Mouse (Mus musculus): ENCODE results near the gene G3bp2.
"Not testable (repeated sequence)": the region's sequence is repeated elsewhere in the genome, so short reads cannot be mapped to it uniquely, and the experiment has no call there.

The G3bp2 gene

DNA sequence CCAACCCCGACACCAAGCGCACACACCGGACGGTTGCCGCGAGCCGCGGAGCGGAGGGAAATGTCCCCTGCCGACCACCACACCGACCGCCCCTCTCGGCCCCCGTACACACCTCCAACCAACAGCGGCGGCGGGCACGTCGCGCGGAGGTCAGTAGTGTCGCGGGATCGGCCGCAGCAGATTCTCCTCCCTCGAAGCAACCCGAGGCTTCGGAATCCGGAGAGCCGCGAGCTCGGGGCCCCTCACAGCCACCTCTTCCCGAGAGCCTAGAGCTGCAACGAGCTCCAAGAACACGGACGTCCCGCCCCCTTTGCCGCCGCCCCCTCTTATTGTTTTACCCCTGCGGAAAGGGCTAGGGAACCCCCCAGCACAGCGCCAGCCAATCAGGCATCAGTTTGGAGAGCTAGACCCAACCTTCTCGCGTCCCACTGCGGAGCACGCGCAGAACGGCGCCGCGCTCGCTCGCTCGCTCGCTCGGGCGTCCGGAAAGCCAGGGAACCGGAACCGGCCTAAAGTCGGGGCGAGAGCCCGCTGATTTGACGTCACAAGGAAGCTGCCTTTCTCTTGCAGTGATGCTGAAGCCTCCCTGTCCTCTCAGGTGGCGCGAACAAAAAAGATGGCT lies at the start of gene G3bp2:
Gene G3bp2, minus strand, starts transcription at position 303 of the 622 bp plus-strand sequence.
- DNase-seq (ENCODE audit: low spot score), result peak; percentile 99

DNA sequence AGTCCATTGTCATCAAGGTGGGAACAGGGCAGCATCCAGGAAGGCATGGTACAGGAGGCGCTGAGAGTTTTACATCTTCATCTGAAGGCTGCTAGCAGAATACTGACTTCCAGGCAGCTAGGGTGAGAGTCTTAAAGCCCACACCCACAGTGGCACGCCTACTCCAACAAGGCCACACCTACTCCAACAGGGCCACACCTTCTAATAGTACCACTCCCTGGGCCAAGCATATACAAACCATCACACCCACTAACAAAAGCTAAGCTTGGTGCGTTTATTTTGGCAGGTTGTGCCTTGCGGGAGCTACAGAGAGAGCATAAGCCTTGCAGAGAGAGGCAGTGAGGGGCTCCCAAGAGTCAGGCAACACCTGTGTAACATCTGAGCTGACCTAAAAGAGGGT lies 49.5 kb upstream of the G3bp2 start:
- DNase-seq (ENCODE audit: low spot score), result not testable (repeated sequence)

DNA sequence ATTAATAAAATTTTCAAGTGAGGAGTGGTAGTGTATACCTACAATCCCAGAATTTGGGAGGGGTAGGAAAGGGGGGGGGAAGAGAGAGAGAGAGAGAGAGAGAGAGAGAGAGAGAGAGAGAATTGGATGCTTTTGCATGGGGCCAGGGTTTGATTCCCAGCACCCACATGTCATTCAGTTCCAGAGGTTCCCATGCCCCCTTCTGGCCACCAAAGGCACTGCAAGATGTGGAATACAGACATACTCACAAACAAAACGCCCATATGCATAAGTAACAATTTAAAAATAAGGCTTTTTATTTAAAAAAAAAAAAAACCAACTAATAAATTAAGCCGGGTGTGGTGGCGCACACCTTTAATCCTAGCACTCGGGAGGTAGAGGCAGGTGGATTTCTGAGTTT lies 48.6 kb upstream of the G3bp2 start:
- DNase-seq (ENCODE audit: low spot score), result no peak

DNA sequence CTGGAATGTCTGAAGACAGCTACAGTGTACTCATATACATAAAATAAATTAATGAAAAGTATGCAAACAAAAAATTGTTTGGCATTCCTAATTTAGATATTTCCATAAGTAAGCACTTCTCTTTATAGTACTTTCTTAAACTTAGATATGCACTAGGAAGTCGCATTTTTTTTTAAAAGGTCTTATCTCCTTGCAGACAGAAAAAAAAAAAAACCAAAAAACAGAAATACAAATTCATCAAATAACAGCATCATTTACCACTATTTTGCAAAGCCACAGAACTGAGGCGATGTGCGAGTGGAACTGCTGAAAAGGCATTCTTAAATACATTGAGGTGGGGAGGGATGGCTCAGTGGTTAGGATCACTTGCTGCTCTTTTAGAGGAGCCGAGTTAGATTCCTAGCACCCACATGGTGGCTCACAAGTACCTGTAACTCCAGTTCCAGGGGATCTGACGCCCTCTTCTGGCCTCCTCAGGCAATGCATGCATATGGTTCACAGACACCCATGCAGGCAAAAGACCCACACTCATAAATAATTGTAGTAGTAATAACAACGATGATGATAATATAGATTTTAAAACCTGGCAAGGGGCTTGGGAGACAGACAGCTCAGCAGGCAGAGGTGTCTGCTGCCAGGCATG lies 46.6 kb upstream of the G3bp2 start:
- DNase-seq (ENCODE audit: low spot score), result no peak

DNA sequence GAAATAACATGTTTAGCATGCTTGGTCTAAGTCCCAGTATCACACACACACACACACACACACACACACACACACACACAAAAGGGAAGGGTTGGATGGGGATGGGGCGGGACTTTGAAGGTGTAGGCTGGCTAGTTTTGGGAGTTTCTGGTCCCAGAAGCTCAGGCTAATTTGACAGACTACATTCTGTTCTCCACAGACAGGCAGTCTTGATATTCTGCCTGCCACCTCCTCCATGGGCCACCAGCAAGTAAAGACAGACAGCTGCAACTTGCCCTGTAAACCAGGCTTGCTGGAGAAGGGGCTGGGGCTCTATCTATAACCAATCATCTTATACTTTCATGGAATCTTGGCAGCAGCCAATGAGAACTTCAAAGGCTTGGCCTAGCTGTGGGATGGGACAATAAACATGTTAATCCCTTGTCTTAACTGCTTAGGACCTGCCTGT lies 45.8 kb upstream of the G3bp2 start:
- DNase-seq (ENCODE audit: low spot score), result no peak

DNA sequence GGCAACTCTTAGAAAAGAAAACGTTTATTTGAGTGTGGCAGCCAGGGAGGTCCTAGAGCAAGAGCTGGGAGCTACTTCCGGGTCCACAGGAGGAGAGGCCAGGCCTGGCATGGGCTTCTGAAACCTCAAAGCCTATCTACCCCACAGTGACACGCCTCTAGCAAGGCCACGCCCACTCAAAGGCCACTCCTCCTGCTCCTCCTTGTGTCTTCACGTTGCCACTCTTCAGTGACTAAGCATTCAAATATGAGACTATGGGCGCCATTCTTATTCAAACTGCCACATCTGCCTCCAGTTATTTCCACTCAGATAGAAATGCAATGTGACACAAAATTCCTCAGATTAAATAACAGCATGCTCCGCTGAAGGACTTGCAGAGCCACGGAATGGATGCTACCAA lies 45.1 kb upstream of the G3bp2 start:
- peak; percentile 72 for DNase-seq (ENCODE audit: low spot score)

DNA sequence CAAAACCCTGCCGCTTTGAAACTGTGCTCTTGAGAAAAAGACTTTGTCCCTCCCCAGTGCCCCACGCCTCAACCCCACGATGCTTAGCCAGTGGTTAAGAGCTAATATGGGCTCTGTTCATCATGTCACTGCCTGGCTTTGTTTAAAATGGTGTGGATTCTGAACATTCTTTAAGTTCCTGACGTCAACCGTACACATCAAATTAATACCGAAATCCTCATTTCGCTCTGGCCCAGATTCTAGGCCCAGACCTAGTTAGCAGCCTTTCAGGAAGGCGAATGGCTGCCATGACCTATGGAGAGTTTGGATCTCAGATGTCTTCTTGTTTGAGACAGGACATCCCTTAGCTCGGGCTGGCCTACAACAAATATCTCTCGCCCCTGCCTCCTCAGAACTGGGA lies 44.2 kb upstream of the G3bp2 start:
- no peak for DNase-seq (ENCODE audit: low spot score)

DNA sequence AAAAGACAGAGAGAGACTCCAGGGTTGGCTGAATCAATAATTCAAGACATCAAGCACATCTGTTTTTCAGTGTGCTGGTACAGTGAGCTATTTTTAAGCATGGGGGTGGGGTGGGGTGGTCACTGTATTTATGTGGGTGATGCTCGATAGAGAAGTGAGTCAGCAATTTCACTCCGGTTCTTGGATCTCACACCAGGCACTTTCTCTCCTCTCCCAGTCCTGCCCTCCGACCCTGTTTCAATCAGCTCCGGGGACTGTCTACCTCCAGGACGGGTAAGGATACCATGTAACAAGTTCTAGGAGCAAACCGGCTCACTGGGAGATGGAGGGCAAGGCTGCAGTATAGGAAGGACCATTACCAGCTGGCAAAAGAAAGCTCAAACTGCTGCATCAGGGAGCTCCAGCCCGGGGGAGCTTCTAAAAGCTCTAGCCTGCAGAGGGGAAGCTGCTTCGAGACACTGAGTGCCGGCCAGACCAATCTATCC lies 43.7 kb upstream of the G3bp2 start:
- DNase-seq (ENCODE audit: low spot score), result no peak

DNA sequence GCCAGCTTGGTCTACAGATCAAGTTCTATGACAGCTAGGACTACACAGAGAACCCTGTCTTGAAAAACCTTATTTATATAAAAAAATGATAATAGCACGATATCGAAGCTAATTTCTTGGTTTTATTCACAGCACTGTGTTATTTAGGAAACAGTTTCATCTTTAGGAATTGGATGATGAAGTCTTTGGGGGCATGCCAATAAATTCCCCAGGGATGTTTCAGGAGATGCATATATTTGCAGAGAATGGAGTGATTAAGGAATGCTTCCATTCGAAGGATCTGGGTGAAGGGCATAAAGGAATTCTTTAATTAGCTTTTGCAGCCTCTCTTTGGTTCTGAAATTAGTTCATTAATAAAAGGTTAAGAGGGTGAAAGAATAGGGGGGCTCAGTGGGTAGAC lies 41.9 kb upstream of the G3bp2 start:
- DNase-seq (ENCODE audit: low spot score), result no peak

DNA sequence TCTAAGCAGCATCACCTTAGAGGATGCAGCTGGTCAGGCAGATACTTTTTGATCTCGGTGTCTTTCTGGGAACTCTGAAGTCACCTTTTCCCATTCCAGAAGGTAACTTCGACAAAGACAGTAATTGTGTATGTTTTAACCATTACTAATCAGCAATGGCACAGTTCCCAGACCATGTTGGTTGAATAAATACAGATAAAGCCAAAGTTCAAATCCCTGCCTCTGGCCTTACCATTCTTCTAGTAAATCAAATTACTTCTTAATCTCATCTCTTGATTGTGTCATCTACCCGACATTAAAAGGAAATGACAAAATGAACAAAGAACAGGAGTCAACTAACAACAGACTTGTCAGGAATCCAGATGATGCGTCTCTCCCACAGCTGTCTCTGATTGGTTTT lies 38.1 kb upstream of the G3bp2 start:
- no peak for DNase-seq (ENCODE audit: low spot score)

DNA sequence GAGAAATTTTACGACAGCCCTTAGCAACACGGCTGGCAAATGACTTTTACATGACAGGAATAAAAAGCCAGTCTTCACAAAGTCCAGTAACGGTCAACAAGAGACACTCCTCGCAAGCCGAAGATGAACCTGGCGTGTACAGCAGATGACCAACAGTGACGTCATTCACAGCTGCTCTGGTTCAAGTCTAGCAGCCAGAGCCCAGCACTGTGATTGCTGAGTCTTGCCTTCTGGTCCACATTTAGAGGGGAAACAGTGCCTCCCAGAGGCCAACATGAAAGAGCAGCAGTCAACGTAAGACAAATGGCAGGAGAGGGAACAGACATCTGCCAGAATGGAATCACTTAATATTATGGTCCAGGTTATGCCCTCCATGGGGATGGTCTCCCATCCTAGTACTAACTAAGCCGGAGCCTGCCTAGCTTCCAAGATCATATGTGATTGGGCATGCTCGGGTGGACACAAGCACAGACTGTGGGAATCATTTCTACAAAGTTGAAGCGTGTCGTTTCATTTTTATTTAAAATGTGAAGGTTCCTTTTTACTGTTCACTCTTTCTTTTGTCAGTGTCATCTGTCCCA lies 34.4 kb upstream of the G3bp2 start:
- peak; percentile 61 for DNase-seq (ENCODE audit: low spot score)

DNA sequence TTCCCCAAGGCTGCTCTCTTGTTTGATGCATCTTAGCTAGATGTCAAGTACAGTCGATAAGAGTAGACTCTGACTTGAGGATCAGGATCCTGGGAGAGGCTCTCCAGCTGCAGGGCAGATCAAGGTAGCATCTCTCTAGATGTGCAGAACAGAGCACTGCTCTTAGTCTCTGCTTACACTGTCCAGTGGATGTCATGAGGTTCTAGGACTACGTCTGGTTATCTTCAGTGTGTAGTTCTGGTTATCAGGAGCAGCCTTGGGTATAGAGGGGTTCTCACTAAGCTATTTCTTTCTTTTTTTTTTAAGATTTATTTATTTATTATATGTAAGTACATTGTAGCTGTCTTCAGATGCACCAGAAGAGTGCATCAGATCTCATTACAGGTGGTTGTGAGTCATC lies 31.4 kb upstream of the G3bp2 start:
- DNase-seq (ENCODE audit: low spot score), result no peak

DNA sequence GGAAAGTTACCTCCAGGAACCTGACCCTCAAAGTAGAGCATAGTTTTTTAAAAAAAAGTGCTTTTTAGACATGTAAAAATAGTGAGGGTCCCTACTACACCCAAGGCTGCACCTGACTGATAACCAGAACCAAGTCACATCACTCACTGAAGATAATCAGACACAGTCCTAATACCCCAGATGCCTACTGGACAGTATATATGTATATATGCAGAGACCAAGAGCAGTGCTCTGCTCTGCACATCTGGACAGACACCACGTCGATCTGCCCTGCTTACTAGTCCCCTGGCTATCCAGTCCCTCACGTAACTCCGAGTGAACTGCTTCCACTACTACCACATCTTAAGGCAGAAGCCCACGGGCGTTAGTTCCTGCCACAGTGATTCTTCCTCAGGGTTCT lies 30.7 kb upstream of the G3bp2 start:
- no peak for DNase-seq (ENCODE audit: low spot score)

DNA sequence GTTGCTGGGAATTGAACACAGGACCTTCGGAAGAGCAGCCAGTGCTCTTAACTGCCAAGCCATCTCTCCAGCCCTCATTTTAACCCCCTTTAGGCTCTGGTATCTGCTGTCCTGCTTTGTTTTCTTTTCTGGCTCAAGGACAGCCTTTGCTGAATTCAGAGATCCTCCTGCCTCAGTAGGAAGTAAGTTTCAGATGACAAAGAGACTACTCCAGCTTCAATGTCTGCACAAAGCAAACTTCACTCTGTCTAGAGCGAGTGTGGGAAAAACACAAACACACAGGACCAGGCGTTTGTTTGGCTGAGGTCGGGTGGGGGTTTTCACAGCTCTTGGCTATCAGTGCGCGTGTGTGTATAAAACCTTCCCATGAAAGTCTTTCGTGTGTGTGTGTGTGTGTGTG lies 30.0 kb upstream of the G3bp2 start:
- DNase-seq (ENCODE audit: low spot score), result no peak

DNA sequence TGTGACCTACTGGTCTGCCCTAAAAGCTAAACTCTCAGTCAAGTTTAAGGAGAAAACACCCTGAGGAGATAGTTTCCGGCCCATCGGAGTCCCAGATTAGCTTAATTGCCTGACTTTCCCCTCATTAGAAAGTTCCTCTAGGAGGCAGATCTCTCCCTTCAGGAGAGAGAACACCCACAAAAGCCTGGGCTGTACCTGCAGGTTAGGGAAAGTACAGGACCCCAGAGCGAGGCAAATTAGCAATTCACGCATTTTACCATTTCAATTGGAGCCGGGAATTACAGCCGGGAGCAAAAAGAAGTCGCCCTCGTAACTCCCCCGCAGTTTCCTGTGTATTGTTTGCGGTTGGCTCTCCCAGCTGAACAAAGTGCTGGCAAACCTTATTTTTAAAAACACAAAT lies 29.1 kb upstream of the G3bp2 start:
- no peak for DNase-seq (ENCODE audit: low spot score)

DNA sequence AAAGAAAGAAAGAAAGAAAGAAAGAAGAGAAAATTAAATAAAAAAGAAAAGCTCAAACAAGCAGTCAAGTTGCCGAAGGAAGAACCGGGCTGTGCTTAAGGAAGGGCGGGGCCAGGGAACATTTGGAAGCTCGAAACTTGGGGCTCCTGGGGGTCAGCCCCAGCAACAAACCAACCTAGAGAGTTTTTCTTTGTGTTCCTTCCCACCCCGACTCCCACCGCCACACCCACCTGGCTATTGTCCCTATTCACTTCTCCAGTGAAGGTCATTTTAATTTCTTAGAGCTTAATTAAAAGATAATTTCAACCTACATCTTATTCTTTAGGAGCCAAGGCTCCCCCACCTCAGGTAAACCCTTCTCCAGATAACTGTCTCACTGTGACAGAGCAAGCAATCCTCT lies 28.7 kb upstream of the G3bp2 start:
- no peak for DNase-seq (ENCODE audit: low spot score)

DNA sequence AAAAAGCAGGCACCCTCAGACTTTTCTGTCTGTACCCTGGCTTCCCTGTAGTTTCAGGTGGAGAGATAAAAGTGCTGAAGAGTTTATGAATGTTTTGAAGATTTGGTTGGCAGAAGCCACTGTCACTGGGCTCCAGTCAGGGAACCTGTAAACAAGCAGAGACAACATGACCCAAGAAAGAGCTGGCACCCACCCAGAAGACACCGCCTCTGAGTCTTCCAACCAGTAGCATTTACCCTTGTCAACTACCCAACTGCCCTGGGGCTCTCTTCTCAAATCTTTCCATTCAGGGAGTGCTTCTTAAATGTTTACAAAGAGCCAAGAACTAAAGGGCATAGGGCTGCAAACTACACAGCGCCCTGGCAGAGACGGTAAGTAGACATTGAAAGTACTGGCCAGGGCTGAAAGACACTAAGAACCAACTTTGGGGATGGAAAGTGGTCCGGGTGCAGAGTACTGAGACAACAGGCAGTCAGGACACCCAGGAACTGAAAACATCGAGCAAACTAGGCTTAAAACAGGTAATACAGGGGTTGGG lies 27.4 kb upstream of the G3bp2 start:
- no peak for DNase-seq (ENCODE audit: low spot score)

DNA sequence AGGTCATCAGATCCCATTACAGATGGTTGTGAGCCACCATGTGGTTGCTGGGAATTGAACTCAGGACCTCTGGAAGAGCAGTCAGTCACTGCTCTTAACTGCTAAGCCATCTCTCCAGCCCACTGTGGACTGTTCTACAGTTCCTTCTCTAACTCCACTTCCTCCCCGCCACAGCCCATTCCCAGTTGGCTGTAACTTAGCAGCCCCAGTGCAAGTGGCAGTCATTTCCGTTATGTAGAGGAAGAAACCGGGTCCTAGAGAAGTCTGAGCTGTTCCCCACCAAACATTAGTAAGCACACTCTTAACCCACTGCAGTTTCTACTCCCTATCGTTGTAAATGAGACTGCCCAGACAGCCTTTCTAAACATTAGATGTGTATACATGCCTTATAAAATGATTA lies 23.8 kb upstream of the G3bp2 start:
- no peak for DNase-seq (ENCODE audit: low spot score)

DNA sequence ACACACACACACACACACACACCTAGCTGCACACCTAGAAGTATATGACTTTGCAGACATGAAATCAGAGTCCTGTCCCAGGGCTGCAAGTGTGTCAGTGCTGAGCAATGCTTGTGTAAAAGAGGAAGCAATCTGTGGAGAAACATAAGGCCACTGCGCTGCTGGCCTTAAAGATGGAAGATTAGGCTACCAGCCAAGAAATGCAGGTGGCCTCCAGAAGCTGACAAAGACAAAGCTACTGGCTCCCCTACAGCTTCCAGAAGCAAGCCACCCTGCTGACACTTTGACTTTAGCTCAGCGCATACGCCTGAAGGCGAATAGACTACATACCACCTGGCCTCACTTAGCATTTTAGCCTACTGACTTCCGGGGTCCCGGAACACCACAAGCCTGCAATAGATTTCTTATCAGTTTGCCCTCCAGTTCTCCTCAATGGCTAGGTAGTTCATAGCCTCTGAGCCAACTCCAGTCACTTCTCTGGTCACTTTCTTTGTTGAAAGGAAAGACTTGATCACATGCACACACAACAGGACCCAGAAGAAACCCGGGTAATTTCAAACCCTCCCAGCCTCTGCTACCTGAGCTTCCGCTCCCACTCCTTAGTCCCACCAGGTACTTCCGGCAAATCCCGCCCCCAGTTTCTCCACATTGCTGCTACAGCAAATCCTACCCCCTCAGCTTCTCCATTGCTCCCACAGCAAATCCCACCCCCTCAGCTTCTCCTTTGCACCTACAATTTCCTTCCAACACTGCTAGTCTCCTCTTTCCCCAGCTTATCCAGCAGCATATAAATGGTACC lies 23.0 kb upstream of the G3bp2 start:
- no peak for DNase-seq (ENCODE audit: low spot score)

DNA sequence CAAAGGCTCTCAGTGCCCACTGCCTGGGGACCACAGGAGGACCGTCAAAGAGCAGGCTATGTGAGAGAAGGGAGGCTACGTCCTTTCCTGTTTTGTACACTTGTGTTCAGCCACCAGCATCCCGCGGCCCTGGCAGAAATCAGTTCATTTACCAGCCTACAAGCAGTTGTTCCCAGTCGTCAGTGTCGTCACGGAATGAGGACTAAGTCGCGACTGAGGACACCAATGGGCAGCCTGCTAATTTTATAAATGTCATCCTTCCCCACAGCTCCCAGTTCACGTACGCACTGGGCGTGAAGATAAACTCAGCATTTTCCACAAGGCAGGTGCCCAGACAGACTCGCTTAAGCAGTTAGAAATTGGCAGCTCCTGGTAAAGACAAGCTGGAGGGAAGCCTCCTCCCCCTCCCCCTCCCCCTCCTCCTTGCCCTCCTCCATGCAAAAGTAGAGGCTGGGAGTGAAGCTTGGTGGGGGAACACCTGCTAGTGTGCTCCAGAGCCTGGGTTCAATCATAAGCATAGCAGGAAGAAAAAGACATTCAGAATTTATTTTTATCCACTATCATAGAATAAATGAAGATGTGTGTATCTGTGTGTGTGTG lies 20.4 kb upstream of the G3bp2 start:
- DNase-seq (ENCODE audit: low spot score), result no peak

DNA sequence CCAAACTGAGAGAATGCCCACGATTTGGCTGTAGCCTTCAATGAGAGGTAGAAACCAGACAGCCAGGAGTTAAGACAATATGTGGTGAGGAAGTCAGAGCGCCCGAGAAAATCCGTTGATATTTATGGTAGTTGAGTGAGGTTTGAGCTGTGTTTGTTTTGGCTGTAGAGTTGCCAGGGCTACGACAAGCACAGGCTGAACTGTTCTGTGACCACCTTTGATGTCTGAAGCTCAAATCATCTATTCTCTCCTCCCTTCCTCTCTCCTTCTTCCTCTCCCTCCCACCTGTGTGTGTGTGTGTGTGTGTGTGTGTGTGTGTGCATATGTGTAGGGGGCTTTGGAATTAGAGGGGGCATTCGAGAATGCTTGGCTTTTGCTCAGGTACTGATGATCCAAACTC lies 19.5 kb upstream of the G3bp2 start:
- no peak for DNase-seq (ENCODE audit: low spot score)

DNA sequence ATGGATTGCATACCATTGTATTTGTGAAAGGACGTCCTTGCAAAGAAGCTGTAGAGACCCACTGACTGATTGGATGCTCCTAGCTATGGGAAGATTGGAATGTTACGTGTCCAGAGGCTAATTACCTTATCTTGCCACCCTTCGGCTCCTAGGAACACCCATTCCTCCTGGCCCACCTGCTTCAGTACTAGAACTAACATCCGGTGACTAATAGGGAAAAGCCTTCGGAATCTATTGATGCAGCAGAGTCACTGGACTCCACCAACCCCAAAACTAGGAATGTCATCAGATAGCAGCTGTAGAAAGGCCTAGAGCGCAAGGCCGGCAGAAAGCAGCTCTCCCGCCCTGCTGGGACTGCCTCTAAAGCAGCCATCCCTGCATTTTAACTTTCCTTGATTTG lies 18.1 kb upstream of the G3bp2 start:
- no peak for DNase-seq (ENCODE audit: low spot score)
